Mouse (Mus musculus) megakaryocyte, embryonic 14.5 days (primary cell): Measurements from ENCODE around the gene Cdnf.

Experiments used
- FLI1 ChIP-seq: IDR thresholded peaks from 2 replicates; pipeline ENCODE4 v1.6.1; 2012; ENCODE audit warnings: low read length, inconsistent platforms, mixed read lengths
- GATA1 ChIP-seq: IDR thresholded peaks from 3 replicates; pipeline ENCODE4 v1.6.1; 2012; ENCODE audit warnings: mixed read lengths, low read length, inconsistent platforms, borderline replicate concordance

- TF ChIP-seq GATA1 (no peak), FLI1 (no peak)
Measured at GRCm38 (mm10) chr2:3474361-3474805, 38.4 kb upstream of the Cdnf start.
